Mouse (Mus musculus) kidney, postnatal 0 days (tissue): ENCODE data around the gene Tpi1. TPM values are rescaled to one million over a fixed set of nuclear protein-coding genes. Genes with fewer than 3 reads are reported as not detected.

ENCODE experiments used
- ATAC-seq: fragments of 200-750 bp; cut with Nextera tagmentation; replicated peaks from 2 replicates; pipeline ENCODE4 v1.8.0; 2017; ENCODE audit warnings: low read depth, moderate number of reproducible peaks, moderate TSS enrichment, moderate library complexity; ENCODE audit not compliant: low FRiP score
- DNase-seq: peaks from one replicate; pipeline ENCODE4 v3.0.0-alpha.2; 2016; ENCODE audit warnings: low spot score
- H3K27ac ChIP-seq: fragments of 300-500 bp; sonication (generic); 2 replicates; pipeline ENCODE4 v1.5.1; 2014; ENCODE audit warnings: mild to moderate bottlenecking
- H3K27me3 ChIP-seq: fragments of 300-500 bp; sonication (generic); 2 replicates; pipeline ENCODE4 v1.6.1; 2014; ENCODE audit warnings: low read length, mixed read lengths; ENCODE audit not compliant: insufficient read depth
- H3K36me3 ChIP-seq: fragments of 300-500 bp; sonication (generic); 2 replicates; pipeline ENCODE4 v1.6.1; 2014; ENCODE audit warnings: low read length, mixed read lengths; ENCODE audit not compliant: insufficient read depth
- H3K4me1 ChIP-seq: fragments of 300-500 bp; sonication (generic); replicated peaks from 2 replicates; pipeline ENCODE4 v1.6.1; 2014; ENCODE audit warnings: antibody characterized with exemption, low read length, mixed read lengths; ENCODE audit not compliant: insufficient read depth
- H3K4me2 ChIP-seq: fragments of 300-500 bp; sonication (generic); 2 replicates; pipeline ENCODE4 v1.6.1; 2014; ENCODE audit warnings: mild to moderate bottlenecking, low read length, moderate library complexity, mixed read lengths
- H3K4me3 ChIP-seq: fragments of 300-500 bp; sonication (generic); replicated peaks from 2 replicates; pipeline ENCODE4 v1.5.1; 2014; ENCODE audit warnings: low read depth, low read length
- H3K9ac ChIP-seq: fragments of 300-500 bp; sonication (generic); 2 replicates; pipeline ENCODE4 v1.6.1; 2014; ENCODE audit warnings: low read depth, low read length
- H3K9me3 ChIP-seq: fragments of 300-500 bp; sonication (generic); replicated peaks from 2 replicates; pipeline ENCODE4 v1.6.1; 2016; ENCODE audit warnings: low read length, inconsistent platforms, mixed read lengths
- CTCF ChIP-seq: IDR thresholded peaks from 2 replicates; pipeline ENCODE4 v1.5.1; 2016; ENCODE audit warnings: antibody characterized with exemption, low read depth, mild to moderate bottlenecking, moderate library complexity
- WGBS: fragments of 180-500 bp; shearing (Covaris S2); extraction: QIAGEN DNeasy Blood & Tissue Kit; methylation state at CpG from one replicate; pipeline ENCODE4 v1.1.7; 2014; 5-methylcytosine and 5-hydroxymethylcytosine counted together
- polyA plus RNA-seq: library from polyadenylated mRNA; unstranded; fragments of >200 nt; fragmentation: Nextera tagmentation; extraction: Ambion mirVana; gene quantifications from 2 replicates; pipeline ENCODE4 v1.2.1, GENCODE M21; 2015

Tpi1 gene
- polyA plus RNA-seq, 1 experiment from 2014 or later, result 664 TPM

GRCm38 (mm10) chr6:124859725-124860124, 45.6 kb upstream of the Tpi1 start:
- ATAC-seq, result no peak
- H3K36me3 ChIP-seq, result no peaks in the 10 kb centered on the region
- H3K27me3 ChIP-seq, result 0 out of 2 replicates have a peak, but pooled peaks cover under 1% of the 10 kb centered on the region
- WGBS, result 7% methylated on average over 12 of the region's 12 CpGs
- TF ChIP-seq CTCF, result peak; percentile 93
- peaks cover 7% of the 10 kb centered on the region for H3K4me1 ChIP-seq
- no peak overlapping the region for H3K27ac ChIP-seq
- H3K9ac ChIP-seq, result no peak overlapping the region
- H3K9me3 ChIP-seq, result no peaks in the 10 kb centered on the region
- H3K4me3 ChIP-seq, result no peak overlapping the region
- H3K4me2 ChIP-seq, result peak overlapping the region; percentile 21; the same call in 1 of the 2 replicates
- peak; percentile 90 for DNase-seq

- no peaks in the 10 kb centered on the region for H3K36me3 ChIP-seq
- no peak overlapping the region for H3K27ac ChIP-seq
- peak overlapping the region; percentile 86; the same call in 1 of the 2 replicates for H3K4me2 ChIP-seq
- WGBS, result 70% methylated on average over 28 of the region's 28 CpGs
- H3K4me1 ChIP-seq, result peaks cover 7% of the 10 kb centered on the region
- no peak overlapping the region for H3K9ac ChIP-seq
- no peaks in the 10 kb centered on the region for H3K9me3 ChIP-seq
- no peak overlapping the region for H3K4me3 ChIP-seq
- TF ChIP-seq CTCF, result no peak
- H3K27me3 ChIP-seq, result no peaks in the 10 kb centered on the region
- ATAC-seq, result no peak
- no peak for DNase-seq
Observed at GRCm38 (mm10) chr6:124858561-124859318, 44.6 kb upstream of the Tpi1 start.

GRCm38 (mm10) chr6:124857840-124858530, 43.9 kb upstream of the Tpi1 start:
- TF ChIP-seq CTCF, result no peak
- Histone ChIP-seq H3K4me1 (peaks cover 4% of the 10 kb centered on the region; the same call in 1 of the 2 replicates), H3K9ac (no peak overlapping the region; the same call in 1 of the 2 replicates), H3K4me3 (peak overlapping the region; percentile 61), H3K36me3 (0 out of 2 replicates have a peak, but pooled peaks cover under 1% of the 10 kb centered on the region), H3K27ac (no peak overlapping the region), H3K9me3 (no peaks in the 10 kb centered on the region), H3K4me2 (peak overlapping the region; percentile 86), H3K27me3 (no peaks in the 10 kb centered on the region)
- WGBS, result 27% methylated on average over 26 of the region's 26 CpGs
- ATAC-seq (no peak), DNase-seq (no peak)

GRCm38 (mm10) chr6:124856916-124857839, 43.1 kb upstream of the Tpi1 start, which contains the start of gene P3h3:
Gene P3h3, minus strand, starts transcription at chr6:124857752.
- peak within 1 kb of the TSS; percentile 61 for H3K4me3 ChIP-seq
- H3K36me3 ChIP-seq, result 0 out of 2 replicates have a peak, but pooled peaks cover 4% of the 10 kb centered on the region
- TF ChIP-seq CTCF, result peak; percentile 77
- H3K4me1 ChIP-seq, result peaks cover 4% of the 10 kb centered on the region; the same call in 1 of the 2 replicates
- under 1% methylated on average over 76 of the region's 86 CpGs for WGBS
- ATAC-seq (peak; percentile 73), DNase-seq (peak; percentile 91)
- no peaks in the 10 kb centered on the region for H3K27me3 ChIP-seq
- peak within 1 kb of the TSS; percentile 86 for H3K4me2 ChIP-seq
- H3K9me3 ChIP-seq, result no peaks in the 10 kb centered on the region
- H3K9ac ChIP-seq, result peak within 1 kb of the TSS; percentile 83
- peak within 1 kb of the TSS; percentile 89 for H3K27ac ChIP-seq

GRCm38 (mm10) chr6:124856321-124856720, 42.2 kb upstream of the Tpi1 start:
- Histone ChIP-seq H3K4me3 (peak overlapping the region; percentile 61), H3K27ac (no peak overlapping the region), H3K27me3 (no peaks in the 10 kb centered on the region), H3K4me2 (peak overlapping the region; percentile 86), H3K9me3 (no peaks in the 10 kb centered on the region), H3K4me1 (no peaks in the 10 kb centered on the region; the same call in 1 of the 2 replicates), H3K36me3 (0 out of 2 replicates have a peak, but pooled peaks cover 4% of the 10 kb centered on the region), H3K9ac (0 out of 2 replicates have a peak overlapping the region, but pooled peaks have one; percentile 83)
- DNase-seq (peak; percentile 52), ATAC-seq (peak; percentile 22; the same call in 1 of the 2 replicates)
- TF ChIP-seq CTCF, result no peak
- WGBS, result 14% methylated on average over 14 of the region's 14 CpGs
